Mouse (Mus musculus) hindbrain, embryonic 14.5 days (tissue): ENCODE data around the gene Slc34a3. TPM values are rescaled to one million over a fixed set of nuclear protein-coding genes. Genes with fewer than 3 reads are reported as not detected.

Experiments used
- ATAC-seq: fragments of 200-750 bp; cut with Nextera tagmentation; 2 replicates; pipeline ENCODE4 v1.8.0; 2017; ENCODE audit warnings: moderate number of reproducible peaks, mild to moderate bottlenecking, moderate TSS enrichment, moderate library complexity; ENCODE audit not compliant: low FRiP score
- DNase-seq: peaks from one replicate; pipeline ENCODE4 v3.0.0-alpha.2; 2015; ENCODE audit warnings: low spot score
- H3K27ac ChIP-seq: fragments of 300-500 bp; sonication (generic); 2 replicates; pipeline ENCODE4 v1.5.1; 2014; ENCODE audit warnings: mild to moderate bottlenecking, moderate library complexity
- H3K27me3 ChIP-seq: fragments of 300-500 bp; sonication (generic); 2 replicates; pipeline ENCODE4 v1.6.1; 2014; ENCODE audit warnings: mild to moderate bottlenecking, low read length, mixed read lengths; ENCODE audit not compliant: control insufficient read depth, insufficient read depth
- H3K36me3 ChIP-seq: fragments of 300-500 bp; sonication (generic); replicated peaks from 2 replicates; pipeline ENCODE4 v1.6.1; 2014; ENCODE audit not compliant: control insufficient read depth, insufficient read depth
- H3K4me1 ChIP-seq: fragments of 300-500 bp; sonication (generic); replicated peaks from 2 replicates; pipeline ENCODE4 v1.6.1; 2014; ENCODE audit warnings: antibody characterized with exemption, low read length, mixed read lengths; ENCODE audit not compliant: control insufficient read depth, insufficient read depth
- H3K4me2 ChIP-seq: fragments of 300-500 bp; sonication (generic); replicated peaks from 2 replicates; pipeline ENCODE4 v1.6.1; 2014; ENCODE audit warnings: mild to moderate bottlenecking, moderate library complexity
- H3K4me3 ChIP-seq: fragments of 300-500 bp; sonication (generic); replicated peaks from 2 replicates; pipeline ENCODE4 v1.5.1; 2014; ENCODE audit warnings: mild to moderate bottlenecking, low read length
- H3K9ac ChIP-seq: fragments of 300-500 bp; sonication (generic); 2 replicates; pipeline ENCODE4 v1.6.1; 2014
- H3K9me3 ChIP-seq: fragments of 300-500 bp; sonication (generic); 2 replicates; pipeline ENCODE4 v1.6.1; 2016; ENCODE audit warnings: low read length; ENCODE audit not compliant: control insufficient read depth
- WGBS: fragments of 180-500 bp; shearing (Covaris S2); extraction: QIAGEN DNeasy Blood & Tissue Kit; methylation state at CpG from one replicate; pipeline ENCODE4 v1.1.7; 2014; 5-methylcytosine and 5-hydroxymethylcytosine counted together
- polyA plus RNA-seq: library from polyadenylated mRNA; unstranded; fragments of >200 nt; fragmentation: Nextera tagmentation; extraction: Ambion mirVana; gene quantifications from 2 replicates; pipeline ENCODE4 v1.2.1, GENCODE M21; 2014

The Slc34a3 gene
- polyA plus RNA-seq, 1 experiment from 2014 or later: not detected

DNA sequence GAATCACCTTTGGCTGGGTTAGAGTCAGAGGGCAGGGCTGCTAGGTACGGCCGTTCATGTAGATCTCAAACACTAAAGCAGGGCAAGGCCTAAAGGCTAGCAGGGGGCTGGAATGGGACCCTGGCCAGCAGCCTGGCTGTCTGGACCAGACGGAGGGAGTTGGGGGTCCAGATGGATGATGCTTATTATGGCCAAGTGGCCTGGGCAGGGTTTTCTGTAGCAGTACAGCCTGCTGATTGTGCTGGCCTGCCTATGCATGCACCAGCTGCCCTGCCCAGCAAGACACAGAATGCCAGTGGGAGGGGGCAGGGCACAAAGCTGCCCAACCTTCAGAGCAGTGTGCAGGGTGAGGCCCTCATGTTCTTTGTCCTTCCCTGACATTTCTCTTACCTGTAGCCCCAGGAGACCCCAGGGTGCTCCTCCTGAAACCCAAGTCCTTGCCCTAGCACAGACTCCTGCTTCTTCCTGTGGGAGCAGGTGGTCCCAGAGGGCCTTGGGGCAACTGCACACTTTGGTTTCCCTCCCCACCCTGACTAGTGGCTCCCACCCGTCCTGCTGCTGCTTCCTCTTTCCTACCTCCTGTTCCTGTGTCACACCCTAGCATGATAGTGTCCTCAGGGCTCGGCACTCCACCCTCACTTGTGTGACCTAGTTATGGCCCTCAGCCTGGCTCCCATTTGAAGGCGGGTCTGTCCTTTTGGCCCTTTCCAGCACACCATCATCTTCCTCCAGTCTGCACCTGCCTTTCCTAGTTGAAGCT lies 31.9 kb upstream of the Slc34a3 start:
- Histone ChIP-seq H3K36me3 (peaks cover 31% of the 10 kb centered on the region), H3K9ac (peak overlapping the region; percentile 44), H3K4me3 (peak overlapping the region; percentile 18), H3K27me3 (0 out of 2 replicates have a peak, but pooled peaks cover 6% of the 10 kb centered on the region), H3K4me2 (peak overlapping the region; percentile 100), H3K9me3 (no peaks in the 10 kb centered on the region), H3K27ac (peak overlapping the region; percentile 65), H3K4me1 (peaks cover 48% of the 10 kb centered on the region)
- 64% methylated on average over 6 of the region's 6 CpGs for WGBS
- ATAC-seq: no peak
- no peak for DNase-seq

DNA sequence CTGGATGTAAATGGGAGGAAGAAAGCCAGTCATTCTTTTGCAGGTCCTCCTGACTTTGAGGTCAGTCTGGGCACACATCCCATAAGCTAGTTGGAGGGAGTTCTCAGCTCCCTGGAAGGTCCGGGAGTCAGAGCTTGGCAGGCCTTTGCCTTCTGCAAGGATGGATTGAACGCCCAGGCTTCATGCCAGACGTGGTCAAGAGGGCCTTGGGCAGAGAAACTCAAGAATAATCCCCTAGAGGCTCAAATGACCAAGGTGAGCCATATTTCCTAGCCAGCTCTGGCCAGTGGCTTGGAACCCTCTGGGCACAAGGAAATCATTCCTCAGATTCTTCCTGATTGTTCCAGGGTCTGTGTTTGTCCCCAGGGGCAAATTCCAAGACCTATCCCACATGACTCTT lies 30.7 kb upstream of the Slc34a3 start:
- Histone ChIP-seq H3K9me3 (no peaks in the 10 kb centered on the region), H3K4me1 (peaks cover 45% of the 10 kb centered on the region), H3K4me3 (peak overlapping the region; percentile 84; the same call in 1 of the 2 replicates), H3K27ac (no peak overlapping the region), H3K4me2 (peak overlapping the region; percentile 100), H3K36me3 (peaks cover 18% of the 10 kb centered on the region), H3K27me3 (0 out of 2 replicates have a peak, but pooled peaks cover 6% of the 10 kb centered on the region), H3K9ac (peak overlapping the region; percentile 46)
- no peak for ATAC-seq
- 58% methylated on average over 3 of the region's 3 CpGs for WGBS
- DNase-seq: no peak

DNA sequence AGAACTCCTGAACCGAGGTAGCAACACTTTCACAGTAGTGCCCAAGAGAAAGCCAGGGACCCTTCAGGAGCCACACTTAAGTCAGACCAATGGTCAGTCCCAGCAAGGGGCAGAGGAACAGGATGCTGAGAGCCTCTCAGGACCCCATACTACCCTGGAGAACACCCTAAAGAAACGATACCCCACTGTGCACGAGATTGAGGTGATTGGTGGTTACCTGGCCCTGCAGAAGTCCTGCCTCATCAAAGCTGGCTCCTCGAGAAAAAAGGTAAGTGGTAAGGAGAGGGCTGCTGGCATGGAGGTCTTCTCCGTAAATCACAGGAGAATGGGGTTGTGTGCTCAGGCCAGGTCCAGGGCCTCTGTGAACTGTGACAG lies 30.1 kb upstream of the Slc34a3 start:
- H3K4me1 ChIP-seq: peaks cover 45% of the 10 kb centered on the region

DNA sequence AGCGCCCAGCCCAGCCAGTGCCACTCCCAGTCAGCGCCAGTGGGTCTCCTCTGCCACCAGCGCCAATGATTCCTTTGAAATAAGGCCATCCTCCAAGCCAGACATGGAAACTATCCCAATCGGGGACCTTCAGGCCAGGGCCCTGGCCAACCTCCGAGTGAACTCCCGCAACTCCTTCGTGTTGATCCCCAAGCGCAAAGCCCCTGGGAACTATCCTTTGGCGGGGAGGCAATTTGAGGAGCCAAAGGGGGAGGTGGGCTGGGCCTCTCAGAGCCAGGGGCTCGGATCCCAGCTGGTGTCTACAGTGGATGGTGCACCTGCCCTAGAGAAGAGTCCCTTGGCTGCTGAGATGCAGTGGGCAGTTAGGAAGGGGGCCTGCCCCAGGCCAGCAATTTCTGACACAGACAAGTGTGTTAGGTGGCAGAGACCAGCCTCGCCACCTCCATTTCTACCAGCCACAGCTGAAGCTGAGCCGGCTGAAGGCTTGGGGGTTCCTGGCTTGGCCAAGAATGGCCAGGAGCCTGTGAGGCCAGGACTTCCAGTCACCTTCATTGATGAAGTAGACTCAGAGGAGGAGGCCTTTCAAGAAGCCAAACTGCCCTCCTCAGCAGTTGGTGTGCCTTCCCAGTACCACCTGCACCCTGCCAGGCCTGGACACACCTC lies 29.6 kb upstream of the Slc34a3 start:
- H3K9ac ChIP-seq: peak overlapping the region; percentile 83
- H3K4me2 ChIP-seq: peak overlapping the region; percentile 100
- H3K27ac ChIP-seq: 0 out of 2 replicates have a peak overlapping the region, but pooled peaks have one; percentile 79
- ATAC-seq (no peak), DNase-seq (no peak)
- H3K4me3 ChIP-seq: peak overlapping the region; percentile 84
- peaks cover 45% of the 10 kb centered on the region for H3K4me1 ChIP-seq
- WGBS: 18% methylated on average over 12 of the region's 12 CpGs
- no peaks in the 10 kb centered on the region for H3K9me3 ChIP-seq
- peaks cover 7% of the 10 kb centered on the region for H3K36me3 ChIP-seq
- H3K27me3 ChIP-seq: 0 out of 2 replicates have a peak, but pooled peaks cover 6% of the 10 kb centered on the region

More for the DNA sequence above, 30.1 kb upstream of the Slc34a3 start:
- H3K4me2 ChIP-seq: peak overlapping the region; percentile 100
- peak overlapping the region; percentile 83 for H3K9ac ChIP-seq
- no peak for DNase-seq
- H3K9me3 ChIP-seq: no peaks in the 10 kb centered on the region
- WGBS: 85% methylated on average over 5 of the region's 5 CpGs
- H3K27ac ChIP-seq: no peak overlapping the region
- H3K36me3 ChIP-seq: peaks cover 13% of the 10 kb centered on the region
- 0 out of 2 replicates have a peak, but pooled peaks cover 6% of the 10 kb centered on the region for H3K27me3 ChIP-seq
- peak overlapping the region; percentile 84 for H3K4me3 ChIP-seq
- ATAC-seq: no peak

DNA sequence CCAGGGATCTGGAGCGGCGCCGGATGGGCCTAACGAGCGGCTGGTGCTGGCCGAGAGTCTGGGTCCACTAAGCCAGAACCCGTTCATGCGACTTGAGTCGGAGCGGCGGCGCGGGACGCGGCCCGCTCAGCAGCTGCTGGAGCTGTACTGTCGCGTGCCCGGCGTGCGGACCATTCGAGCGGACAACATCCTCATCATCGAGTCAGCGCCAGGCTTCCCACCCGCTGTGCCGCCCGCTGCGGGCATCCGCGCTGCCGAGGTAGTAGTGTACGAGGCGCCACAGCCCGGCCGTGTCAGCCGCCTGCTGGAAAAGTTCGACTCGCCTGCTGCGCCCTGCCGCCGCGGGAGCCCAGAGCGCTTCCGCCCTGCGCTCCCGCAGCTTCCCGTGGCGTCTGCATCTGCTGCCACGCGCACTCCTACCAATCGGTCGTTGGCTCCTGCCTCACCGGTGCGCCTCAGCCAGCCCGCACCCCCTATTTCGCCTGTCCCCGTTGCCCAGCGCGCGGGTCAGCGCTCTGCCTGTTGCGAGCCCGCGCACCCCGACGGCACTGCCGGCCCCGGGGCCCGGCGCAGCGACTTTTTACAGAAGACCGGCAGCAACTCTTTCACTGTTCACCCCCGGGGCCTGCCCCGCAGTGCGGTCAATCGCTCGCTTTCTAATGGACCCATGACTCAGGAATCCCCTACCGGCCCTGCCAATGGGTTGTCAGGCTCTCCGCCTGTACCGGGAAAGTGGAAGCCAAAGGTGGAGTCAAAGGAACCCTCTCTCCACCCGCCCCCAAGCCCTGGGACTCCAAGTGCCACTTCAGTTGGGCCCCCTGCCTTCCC lies 28.8 kb upstream of the Slc34a3 start:
- Histone ChIP-seq H3K4me1 (peaks cover 45% of the 10 kb centered on the region), H3K4me3 (peak overlapping the region; percentile 84), H3K36me3 (peaks cover 4% of the 10 kb centered on the region), H3K9me3 (no peaks in the 10 kb centered on the region), H3K4me2 (peak overlapping the region; percentile 100), H3K27me3 (0 out of 2 replicates have a peak, but pooled peaks cover 6% of the 10 kb centered on the region), H3K9ac (peak overlapping the region; percentile 83), H3K27ac (peak overlapping the region; percentile 79)
- WGBS: under 1% methylated on average over 81 of the region's 82 CpGs
- ATAC-seq: peak; percentile 46
- no peak for DNase-seq

DNA sequence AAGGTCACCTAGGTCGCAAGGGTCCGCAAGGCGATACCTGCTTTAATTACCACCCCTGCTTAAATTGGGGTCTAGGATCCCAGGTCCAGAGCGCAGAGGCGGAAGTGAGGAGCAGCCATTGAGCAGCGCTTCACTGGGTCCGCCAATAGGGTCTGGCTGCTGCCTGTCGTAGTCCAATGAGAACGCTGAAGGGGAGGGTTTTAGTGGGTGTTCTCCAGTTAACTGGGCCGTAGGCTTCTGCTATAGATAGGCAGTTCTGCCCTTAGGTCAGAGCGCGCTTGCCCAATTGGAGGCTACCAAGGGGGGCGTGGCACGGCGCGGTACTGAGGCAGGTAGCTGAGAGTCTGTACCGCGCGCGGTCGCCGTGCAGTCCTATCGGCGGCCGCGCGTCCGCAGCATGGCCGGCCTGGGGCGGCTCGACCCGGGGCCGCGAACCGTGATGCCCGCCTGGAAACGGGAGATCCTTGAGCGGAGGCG lies 28.2 kb upstream of the Slc34a3 start, which contains the start of gene Tprn:
Gene Tprn, plus strand, starts transcription at position 328 of the 477 bp plus-strand sequence.
- Histone ChIP-seq H3K4me3 (peak within 1 kb of the TSS; percentile 84), H3K4me2 (peak within 1 kb of the TSS; percentile 100), H3K4me1 (peaks cover 41% of the 10 kb centered on the region), H3K36me3 (no peaks in the 10 kb centered on the region), H3K27me3 (0 out of 2 replicates have a peak, but pooled peaks cover 6% of the 10 kb centered on the region), H3K9ac (peak within 1 kb of the TSS; percentile 83), H3K27ac (peak within 1 kb of the TSS; percentile 80), H3K9me3 (no peaks in the 10 kb centered on the region)
- WGBS: under 1% methylated on average over 27 of the region's 39 CpGs
- peak; percentile 93 for DNase-seq
- peak; percentile 98 for ATAC-seq

DNA sequence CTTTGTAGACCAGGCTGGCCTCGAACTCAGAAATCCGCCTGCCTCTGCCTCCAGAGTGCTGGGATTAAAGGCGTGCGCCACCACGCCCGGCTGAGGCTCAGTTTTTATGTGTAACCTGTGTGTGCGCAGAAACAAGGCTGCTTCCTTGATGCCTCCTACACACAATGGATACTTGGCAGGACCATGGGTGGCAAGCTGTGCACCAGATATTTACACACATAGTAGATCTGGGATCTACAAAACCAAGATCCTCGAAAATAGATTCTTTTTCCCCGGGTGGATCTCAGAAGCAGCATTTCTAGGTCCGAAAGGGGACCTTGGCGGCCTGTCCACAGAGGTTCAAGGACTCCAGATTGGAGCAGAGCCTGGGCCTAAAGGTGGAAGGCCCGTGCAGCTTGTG lies 27.7 kb upstream of the Slc34a3 start:
- no peaks in the 10 kb centered on the region for H3K36me3 ChIP-seq
- H3K27ac ChIP-seq: peak overlapping the region; percentile 80
- DNase-seq: no peak
- no peaks in the 10 kb centered on the region for H3K9me3 ChIP-seq
- H3K4me1 ChIP-seq: peaks cover 37% of the 10 kb centered on the region
- WGBS: 54% methylated on average over 11 of the region's 12 CpGs
- H3K4me2 ChIP-seq: peak overlapping the region; percentile 100
- H3K9ac ChIP-seq: peak overlapping the region; percentile 61
- 0 out of 2 replicates have a peak, but pooled peaks cover 6% of the 10 kb centered on the region for H3K27me3 ChIP-seq
- H3K4me3 ChIP-seq: peak overlapping the region; percentile 84
- ATAC-seq: no peak

DNA sequence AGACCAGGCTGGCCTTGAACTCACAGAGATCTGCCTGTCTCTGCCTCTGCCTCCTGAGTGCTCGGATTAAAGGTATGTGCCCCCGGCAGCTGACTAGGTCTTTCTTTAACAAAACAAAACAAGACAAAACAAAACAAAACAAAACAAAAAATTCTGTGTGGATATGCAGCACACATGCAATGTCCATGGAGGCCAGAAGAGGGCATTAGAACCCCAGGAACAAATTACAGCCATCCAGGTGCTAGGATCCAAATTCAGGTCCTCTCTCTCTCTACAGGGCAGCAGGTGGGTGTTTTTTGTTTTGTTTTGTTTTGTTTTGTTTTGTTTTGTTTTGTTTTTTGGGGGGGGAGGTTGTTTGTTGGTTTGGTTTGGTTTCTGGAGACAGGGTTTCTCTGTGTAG lies 24.7 kb upstream of the Slc34a3 start:
- Histone ChIP-seq H3K27me3 (0 out of 2 replicates have a peak, but pooled peaks cover under 1% of the 10 kb centered on the region), H3K27ac (no peak overlapping the region), H3K4me2 (no peak overlapping the region), H3K4me1 (peaks cover 23% of the 10 kb centered on the region), H3K4me3 (no peak overlapping the region), H3K9ac (no peak overlapping the region), H3K36me3 (no peaks in the 10 kb centered on the region), H3K9me3 (no peaks in the 10 kb centered on the region)
- DNase-seq: no peak
- no peak for ATAC-seq
- 47% methylated on average over 2 of the region's 2 CpGs for WGBS
